Mouse (Mus musculus): ENCODE data around the gene Klf7. TPM values are rescaled to one million over a fixed set of nuclear protein-coding genes. Genes with fewer than 3 reads are reported as not detected.

Gene Klf7
- polyA plus RNA-seq, 1 experiment from 2014 or later: 17.9 TPM

DNA sequence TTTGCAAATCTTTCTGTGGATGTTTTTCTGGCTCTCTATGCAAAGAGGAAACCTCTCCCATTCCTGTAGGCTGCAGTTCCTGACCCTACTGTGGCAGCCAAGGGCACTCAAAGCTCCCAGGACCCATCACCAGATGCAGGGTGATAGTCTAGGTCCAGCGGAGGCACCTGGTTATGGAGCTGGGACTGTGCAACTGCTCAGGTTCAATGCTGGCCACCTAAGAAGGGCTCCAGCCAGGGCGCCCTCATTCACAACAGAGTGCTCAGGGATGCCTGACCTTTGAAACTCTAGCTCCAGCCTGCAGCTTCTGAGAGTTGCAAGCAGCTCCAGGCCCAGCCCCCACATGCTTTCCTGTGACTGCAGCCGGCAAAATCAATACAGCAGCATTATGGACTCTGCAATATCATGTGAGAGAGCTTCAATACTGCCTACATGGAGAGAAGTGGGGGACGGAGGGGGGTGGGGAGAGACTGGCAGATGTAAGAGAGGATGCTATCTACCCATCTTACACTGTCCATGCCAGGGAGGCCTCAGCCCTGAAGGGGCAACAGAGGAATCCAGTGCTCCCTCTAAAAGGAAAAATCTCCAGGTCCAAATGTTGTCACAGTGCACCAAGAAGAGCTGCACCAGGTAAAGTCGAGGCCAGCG, 24.3 kb downstream of the Klf7 start:
- H3K4me1 ChIP-seq (replicated peaks; ENCODE audit: insufficient read depth, low read length): peaks cover 21% of the 10 kb centered on the region
- no peaks in the 10 kb centered on the region for H3K9me3 ChIP-seq (replicated peaks; ENCODE audit: low read length)
- H3K36me3 ChIP-seq (ENCODE audit: insufficient read depth, low read length): no peaks in the 10 kb centered on the region
- H3K4me3 ChIP-seq (replicated peaks; ENCODE audit: low read depth, low read length): no peak overlapping the region
- H3K4me2 ChIP-seq (ENCODE audit: low read length): peak overlapping the region; percentile 18; the same call in 1 of the 2 replicates
- 43% methylated on average over 6 of the region's 6 CpGs for WGBS
- H3K9ac ChIP-seq (ENCODE audit: low read depth, low read length): no peak overlapping the region
- TF ChIP-seq CTCF (IDR thresholded peaks at IDR 0.05; ENCODE audit: low read depth): no peak
- H3K27ac ChIP-seq: peak overlapping the region; percentile 58
- peak; percentile 63 for ATAC-seq (replicated peaks; ENCODE audit: low FRiP score, low read depth)
- H3K27me3 ChIP-seq (ENCODE audit: insufficient read depth, low read length): no peaks in the 10 kb centered on the region
- DNase-seq (ENCODE audit: low spot score): peak; percentile 50

DNA sequence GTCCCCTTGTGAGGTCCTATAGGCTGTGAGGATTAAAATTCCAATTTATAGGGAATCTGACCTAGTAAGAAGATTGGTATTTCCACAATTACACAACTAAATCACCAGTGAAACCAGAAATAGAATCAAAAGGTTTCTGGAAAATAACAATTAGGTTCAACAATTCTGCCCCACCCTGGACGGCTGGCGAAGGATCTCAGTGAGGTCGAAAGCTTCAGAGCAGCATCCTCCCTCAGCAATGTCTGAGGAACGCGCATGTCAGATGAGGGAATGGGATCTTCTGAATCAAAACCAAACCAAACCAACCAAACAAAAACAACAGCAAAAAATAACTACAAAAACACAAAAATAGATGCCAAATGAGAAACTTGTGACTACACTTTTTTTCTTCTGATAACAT, 29.1 kb downstream of the Klf7 start:
- ATAC-seq (replicated peaks; ENCODE audit: low FRiP score, low read depth) (no peak), DNase-seq (ENCODE audit: low spot score) (no peak)

DNA sequence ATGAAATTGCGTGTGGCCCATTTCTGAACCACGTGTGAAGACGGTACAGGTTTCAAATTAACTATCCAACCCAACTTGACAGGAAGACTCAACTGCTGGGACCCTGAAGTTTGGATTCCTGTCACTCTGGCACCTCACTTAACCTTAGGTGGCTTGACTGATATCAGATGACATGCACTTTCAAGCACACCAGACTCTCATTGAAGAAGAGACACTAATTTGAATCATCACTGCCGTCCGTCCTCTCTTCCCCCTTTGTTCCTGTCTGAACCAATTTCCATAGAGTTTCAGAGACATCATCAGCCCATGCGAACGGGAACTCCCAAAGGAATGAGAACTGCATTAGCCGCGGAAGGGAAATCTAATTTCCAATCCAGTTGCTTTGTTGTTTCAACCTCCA, 30.5 kb downstream of the Klf7 start:
- no peaks in the 10 kb centered on the region for H3K36me3 ChIP-seq (ENCODE audit: insufficient read depth, low read length)
- no peak overlapping the region for H3K4me3 ChIP-seq (replicated peaks; ENCODE audit: low read depth, low read length)
- H3K9me3 ChIP-seq (replicated peaks; ENCODE audit: low read length): no peaks in the 10 kb centered on the region
- no peak for DNase-seq (ENCODE audit: low spot score)
- ATAC-seq (replicated peaks; ENCODE audit: low FRiP score, low read depth): no peak
- no peaks in the 10 kb centered on the region for H3K27me3 ChIP-seq (ENCODE audit: insufficient read depth, low read length)
- H3K4me1 ChIP-seq (replicated peaks; ENCODE audit: insufficient read depth, low read length): peaks cover 15% of the 10 kb centered on the region
- 71% methylated on average over 9 of the region's 9 CpGs for WGBS
- H3K9ac ChIP-seq (ENCODE audit: low read depth, low read length): no peak overlapping the region
- H3K4me2 ChIP-seq (ENCODE audit: low read length): no peak overlapping the region
- H3K27ac ChIP-seq: no peak overlapping the region
- no peak for TF ChIP-seq CTCF (IDR thresholded peaks at IDR 0.05; ENCODE audit: low read depth)

More for the DNA sequence above, 29.1 kb downstream of the Klf7 start:
- WGBS: 85% methylated on average over 5 of the region's 5 CpGs
- Histone ChIP-seq H3K4me2 (ENCODE audit: low read length) (no peak overlapping the region), H3K9me3 (replicated peaks; ENCODE audit: low read length) (no peaks in the 10 kb centered on the region), H3K27ac (no peak overlapping the region), H3K4me1 (replicated peaks; ENCODE audit: insufficient read depth, low read length) (peaks cover 21% of the 10 kb centered on the region), H3K9ac (ENCODE audit: low read depth, low read length) (no peak overlapping the region), H3K36me3 (ENCODE audit: insufficient read depth, low read length) (no peaks in the 10 kb centered on the region), H3K27me3 (ENCODE audit: insufficient read depth, low read length) (no peaks in the 10 kb centered on the region), H3K4me3 (replicated peaks; ENCODE audit: low read depth, low read length) (no peak overlapping the region)
- no peak for TF ChIP-seq CTCF (IDR thresholded peaks at IDR 0.05; ENCODE audit: low read depth)

GRCm38 (mm10) chr1:64090566-64090965, 31.5 kb downstream of the Klf7 start:
- ATAC-seq (replicated peaks; ENCODE audit: low FRiP score, low read depth) (no peak), DNase-seq (ENCODE audit: low spot score) (no peak)
- H3K9me3 ChIP-seq (replicated peaks; ENCODE audit: low read length): no peaks in the 10 kb centered on the region
- H3K27me3 ChIP-seq (ENCODE audit: insufficient read depth, low read length): no peaks in the 10 kb centered on the region
- H3K27ac ChIP-seq: no peak overlapping the region
- H3K4me3 ChIP-seq (replicated peaks; ENCODE audit: low read depth, low read length): no peak overlapping the region
- peaks cover 14% of the 10 kb centered on the region; the same call in 1 of the 2 replicates for H3K4me1 ChIP-seq (replicated peaks; ENCODE audit: insufficient read depth, low read length)
- 90% methylated on average over 5 of the region's 5 CpGs for WGBS
- H3K4me2 ChIP-seq (ENCODE audit: low read length): no peak overlapping the region
- no peak overlapping the region for H3K9ac ChIP-seq (ENCODE audit: low read depth, low read length)
- TF ChIP-seq CTCF (IDR thresholded peaks at IDR 0.05; ENCODE audit: low read depth): no peak
- no peaks in the 10 kb centered on the region for H3K36me3 ChIP-seq (ENCODE audit: insufficient read depth, low read length)

- 59% methylated on average over 1 of the region's 1 CpGs for WGBS
- H3K27me3 ChIP-seq (ENCODE audit: insufficient read depth, low read length): no peaks in the 10 kb centered on the region
- TF ChIP-seq CTCF (IDR thresholded peaks at IDR 0.05; ENCODE audit: low read depth): no peak
- no peak overlapping the region for H3K9ac ChIP-seq (ENCODE audit: low read depth, low read length)
- no peak overlapping the region for H3K4me3 ChIP-seq (replicated peaks; ENCODE audit: low read depth, low read length)
- DNase-seq (ENCODE audit: low spot score) (no peak), ATAC-seq (replicated peaks; ENCODE audit: low FRiP score, low read depth) (no peak)
- no peak overlapping the region for H3K4me2 ChIP-seq (ENCODE audit: low read length)
- no peak overlapping the region for H3K27ac ChIP-seq
- no peaks in the 10 kb centered on the region for H3K9me3 ChIP-seq (replicated peaks; ENCODE audit: low read length)
- H3K4me1 ChIP-seq (replicated peaks; ENCODE audit: insufficient read depth, low read length): peaks cover 14% of the 10 kb centered on the region; the same call in 1 of the 2 replicates
- H3K36me3 ChIP-seq (ENCODE audit: insufficient read depth, low read length): no peaks in the 10 kb centered on the region
Observed at GRCm38 (mm10) chr1:64089691-64090090, 32.4 kb downstream of the Klf7 start.

GRCm38 (mm10) chr1:64088604-64089320, 33.3 kb downstream of the Klf7 start:
- peak overlapping the region; percentile 49 for H3K4me2 ChIP-seq (ENCODE audit: low read length)
- H3K36me3 ChIP-seq (ENCODE audit: insufficient read depth, low read length): no peaks in the 10 kb centered on the region
- peak overlapping the region; percentile 62 for H3K27ac ChIP-seq
- DNase-seq (ENCODE audit: low spot score) (no peak), ATAC-seq (replicated peaks; ENCODE audit: low FRiP score, low read depth) (peak; percentile 25; the same call in 1 of the 2 replicates)
- peaks cover 14% of the 10 kb centered on the region; the same call in 1 of the 2 replicates for H3K4me1 ChIP-seq (replicated peaks; ENCODE audit: insufficient read depth, low read length)
- H3K9me3 ChIP-seq (replicated peaks; ENCODE audit: low read length): no peaks in the 10 kb centered on the region
- H3K27me3 ChIP-seq (ENCODE audit: insufficient read depth, low read length): no peaks in the 10 kb centered on the region
- H3K9ac ChIP-seq (ENCODE audit: low read depth, low read length): no peak overlapping the region
- TF ChIP-seq CTCF (IDR thresholded peaks at IDR 0.05; ENCODE audit: low read depth): no peak
- 35% methylated on average over 12 of the region's 12 CpGs for WGBS
- no peak overlapping the region for H3K4me3 ChIP-seq (replicated peaks; ENCODE audit: low read depth, low read length)

Data from kidney, postnatal 0 days (tissue).